27 mouse cellular contexts compared by ENCODE assay signal in genomic region chr13:76967588-76967987, GRCm38 (mm10).
"Had no signal": no experiment of that assay in that cellular context is flagged by ENCODE, and none has a peak within 500 bp of the region (broad histone marks: within the 10 kb centered on the region; RNA-seq: fewer than 3 reads in every experiment).

No protein-coding gene starts in this region.

- H3K9ac ChIP-seq: embryonic facial prominence, embryonic 12.5 days; embryonic facial prominence, embryonic 13.5 days; embryonic facial prominence, embryonic 15.5 days; forebrain, embryonic 12.5 days; forebrain, embryonic 13.5 days; forebrain, embryonic 15.5 days; forebrain, postnatal 0 days had no signal

- H3K36me3 ChIP-seq: embryonic facial prominence, embryonic 10.5 days; embryonic facial prominence, embryonic 12.5 days; embryonic facial prominence, embryonic 13.5 days; embryonic facial prominence, embryonic 15.5 days; forebrain, embryonic 10.5 days; forebrain, embryonic 12.5 days; forebrain, embryonic 15.5 days; heart, embryonic 10.5 days had no signal

- H3K4me2 ChIP-seq: embryonic facial prominence, embryonic 12.5 days; embryonic facial prominence, embryonic 13.5 days; embryonic facial prominence, embryonic 15.5 days; forebrain, embryonic 12.5 days; forebrain, embryonic 13.5 days; forebrain, embryonic 15.5 days had no signal

- H3K27me3 ChIP-seq: embryonic facial prominence, embryonic 12.5 days; embryonic facial prominence, embryonic 13.5 days; embryonic facial prominence, embryonic 15.5 days; forebrain, embryonic 12.5 days; forebrain, embryonic 13.5 days; forebrain, embryonic 15.5 days had no signal

- H3K27ac ChIP-seq: embryonic facial prominence, embryonic 10.5 days; embryonic facial prominence, embryonic 12.5 days; embryonic facial prominence, embryonic 13.5 days; embryonic facial prominence, embryonic 15.5 days; forebrain, embryonic 10.5 days; forebrain, embryonic 12.5 days; forebrain, embryonic 13.5 days; forebrain, embryonic 15.5 days; gastrocnemius, adult 2 months; heart, adult 2 months; heart, embryonic 10.5 days had no signal

- H3K4me1 ChIP-seq: forebrain, embryonic 12.5 days; forebrain, embryonic 13.5 days; forebrain, embryonic 15.5 days; heart, embryonic 10.5 days had no signal

- ATAC-seq: forebrain, embryonic 13.5 days; forebrain, embryonic 14.5 days; forebrain, embryonic 15.5 days; forebrain, embryonic 16.5 days; forebrain, postnatal 0 days had no signal

- H3K9me3 ChIP-seq: embryonic facial prominence, embryonic 10.5 days; embryonic facial prominence, embryonic 12.5 days; embryonic facial prominence, embryonic 13.5 days; embryonic facial prominence, embryonic 15.5 days; forebrain, embryonic 10.5 days; forebrain, embryonic 12.5 days; forebrain, embryonic 13.5 days; forebrain, embryonic 15.5 days; heart, embryonic 10.5 days had no signal

- H3K4me3 ChIP-seq: embryonic facial prominence, embryonic 10.5 days; embryonic facial prominence, embryonic 12.5 days; embryonic facial prominence, embryonic 13.5 days; embryonic facial prominence, embryonic 15.5 days; erythroblast, embryonic 14.5 days; forebrain, embryonic 10.5 days; forebrain, embryonic 12.5 days; forebrain, embryonic 13.5 days; forebrain, embryonic 15.5 days; gastrocnemius, adult 2 months; heart, adult 2 months; heart, embryonic 10.5 days had no signal

- DNase-seq: cerebellum, adult 9-11 months; cerebellum, postnatal 10 days; cerebellum, postnatal 14 days; cerebellum, postnatal 25 days; cerebellum, postnatal 36 days; embryo, embryonic 11 days; forebrain, postnatal 0 days; gastrocnemius, adult 2 months; gastrocnemius, postnatal 10 days; gastrocnemius, postnatal 14 days; gastrocnemius, postnatal 25 days; gastrocnemius, postnatal 36 days; heart, adult 11 months; heart, adult 18-20 months; heart, adult 2 months had no signal
